Mouse (Mus musculus): ENCODE data around the gene Dyrk1a.

GRCm38 (mm10) chr16:94647153-94647552 lies 77.3 kb downstream of the Dyrk1a start:
- TF ChIP-seq CTCF (IDR thresholded peaks at IDR 0.05; ENCODE audit: insufficient read depth, low read length), result no peak
- no peak for TF ChIP-seq POLR2A (IDR thresholded peaks at IDR 0.05; ENCODE audit: borderline replicate concordance, extremely low read depth, low read depth, low read length)

Measured in lung, adult 2 months (tissue).